Mouse (Mus musculus): Measurements from ENCODE around the gene Mcpt8. TPM values are rescaled to one million over a fixed set of nuclear protein-coding genes. Genes with fewer than 3 reads are reported as not detected.
"Not testable (repeated sequence)": the region's sequence is repeated elsewhere in the genome, so short reads cannot be mapped to it uniquely, and the experiment has no call there.

Mcpt8 gene
- polyA plus RNA-seq (2015; fragmentation: Nextera tagmentation; extraction: Ambion mirVana) = not detected in 2 replicates

GRCm38 (mm10) chr14:56085167-56085566 is at the start of gene Mcpt8:
Mcpt8 (minus strand) TSS chr14:56085273.
- no peak within 1 kb of the TSS for H3K27ac ChIP-seq
- ATAC-seq (replicated peaks) = no peak
- no peaks in the 10 kb centered on the region for H3K4me1 ChIP-seq
- 94% methylated on average over 2 of the region's 2 CpGs for WGBS
- no peak within 1 kb of the TSS for H3K9ac ChIP-seq
- H3K36me3 ChIP-seq (replicated peaks) = no peaks in the 10 kb centered on the region
- H3K4me2 ChIP-seq = no peak within 1 kb of the TSS
- H3K27me3 ChIP-seq (replicated peaks) = no peaks in the 10 kb centered on the region
- H3K4me3 ChIP-seq = no peak within 1 kb of the TSS
- H3K9me3 ChIP-seq = no peaks in the 10 kb centered on the region

GRCm38 (mm10) chr14:56133675-56134074 is 48.6 kb upstream of the Mcpt8 start:
- not testable (repeated sequence) for H3K27me3 ChIP-seq (replicated peaks); H3K9me3 ChIP-seq; H3K4me1 ChIP-seq; H3K36me3 ChIP-seq (replicated peaks); H3K9ac ChIP-seq; ATAC-seq (replicated peaks); H3K27ac ChIP-seq; H3K4me2 ChIP-seq; H3K4me3 ChIP-seq
- WGBS = 74% methylated on average over 1 of the region's 1 CpGs

GRCm38 (mm10) chr14:56132508-56132907 is 47.4 kb upstream of the Mcpt8 start, which contains the start of gene Gzmd:
Gzmd (minus strand) TSS chr14:56132608.
- H3K4me3 ChIP-seq; H3K27me3 ChIP-seq (replicated peaks); H3K9me3 ChIP-seq; H3K9ac ChIP-seq; H3K4me1 ChIP-seq; H3K27ac ChIP-seq; H3K36me3 ChIP-seq (replicated peaks); ATAC-seq (replicated peaks); H3K4me2 ChIP-seq: not testable (repeated sequence)
- WGBS = 66% methylated on average over 2 of the region's 2 CpGs

GRCm38 (mm10) chr14:56128341-56128740 is 43.3 kb upstream of the Mcpt8 start:
- Histone ChIP-seq H3K9ac (no peak overlapping the region), H3K4me2 (no peak overlapping the region), H3K4me3 (no peak overlapping the region), H3K36me3 (replicated peaks) (no peaks in the 10 kb centered on the region), H3K27me3 (replicated peaks) (no peaks in the 10 kb centered on the region), H3K4me1 (no peaks in the 10 kb centered on the region), H3K27ac (no peak overlapping the region), H3K9me3 (no peaks in the 10 kb centered on the region)
- no peak for ATAC-seq (replicated peaks)
- WGBS = 48% methylated on average over 3 of the region's 3 CpGs

GRCm38 (mm10) chr14:56123516-56123915 is 38.4 kb upstream of the Mcpt8 start:
- ATAC-seq (replicated peaks) = no peak
- Histone ChIP-seq H3K4me2 (no peak overlapping the region), H3K4me1 (no peaks in the 10 kb centered on the region), H3K4me3 (no peak overlapping the region), H3K27me3 (replicated peaks) (no peaks in the 10 kb centered on the region), H3K27ac (no peak overlapping the region), H3K9ac (no peak overlapping the region), H3K36me3 (replicated peaks) (no peaks in the 10 kb centered on the region), H3K9me3 (no peaks in the 10 kb centered on the region)
- WGBS = 86% methylated on average over 3 of the region's 3 CpGs

GRCm38 (mm10) chr14:56120525-56120924 is 35.5 kb upstream of the Mcpt8 start, which contains the start of gene Gzme:
Gzme (minus strand) TSS chr14:56120625.
- no peak for ATAC-seq (replicated peaks)
- H3K4me1 ChIP-seq = no peaks in the 10 kb centered on the region

GRCm38 (mm10) chr14:56115531-56116310 is 30.6 kb upstream of the Mcpt8 start:
- H3K27me3 ChIP-seq (replicated peaks) = not testable (repeated sequence)

More at GRCm38 (mm10) chr14:56120525-56120924, 35.5 kb upstream of the Mcpt8 start, which contains the start of gene Gzme:
- Histone ChIP-seq H3K9me3 (no peaks in the 10 kb centered on the region), H3K9ac (no peak within 1 kb of the TSS), H3K4me2 (no peak within 1 kb of the TSS), H3K27ac (no peak within 1 kb of the TSS), H3K4me3 (no peak within 1 kb of the TSS), H3K27me3 (replicated peaks) (no peaks in the 10 kb centered on the region), H3K36me3 (replicated peaks) (no peaks in the 10 kb centered on the region)

GRCm38 (mm10) chr14:56105447-56106180 is 20.5 kb upstream of the Mcpt8 start:
- no peak overlapping the region for H3K4me2 ChIP-seq
- WGBS = 79% methylated on average over 13 of the region's 13 CpGs

More at GRCm38 (mm10) chr14:56115531-56116310, 30.6 kb upstream of the Mcpt8 start:
- not testable (repeated sequence) for H3K4me2 ChIP-seq; H3K9me3 ChIP-seq; H3K4me3 ChIP-seq; H3K9ac ChIP-seq; H3K27ac ChIP-seq; H3K4me1 ChIP-seq; ATAC-seq (replicated peaks); H3K36me3 ChIP-seq (replicated peaks)
- WGBS = 92% methylated on average over 33 of the region's 33 CpGs

GRCm38 (mm10) chr14:56105016-56105415 is 19.9 kb upstream of the Mcpt8 start:
- H3K4me1 ChIP-seq = no peaks in the 10 kb centered on the region
- WGBS = 89% methylated on average over 5 of the region's 5 CpGs
- no peak overlapping the region for H3K27ac ChIP-seq
- ATAC-seq (replicated peaks) = no peak
- H3K9me3 ChIP-seq = no peaks in the 10 kb centered on the region
- no peak overlapping the region for H3K4me3 ChIP-seq
- H3K36me3 ChIP-seq (replicated peaks) = no peaks in the 10 kb centered on the region
- H3K4me2 ChIP-seq = no peak overlapping the region
- H3K27me3 ChIP-seq (replicated peaks) = no peaks in the 10 kb centered on the region
- H3K9ac ChIP-seq = no peak overlapping the region

More at GRCm38 (mm10) chr14:56105447-56106180, 20.5 kb upstream of the Mcpt8 start:
- Histone ChIP-seq H3K27ac (no peak overlapping the region), H3K4me1 (no peaks in the 10 kb centered on the region), H3K4me3 (no peak overlapping the region), H3K9me3 (no peaks in the 10 kb centered on the region), H3K9ac (no peak overlapping the region), H3K36me3 (replicated peaks) (no peaks in the 10 kb centered on the region), H3K27me3 (replicated peaks) (no peaks in the 10 kb centered on the region)
- no peak for ATAC-seq (replicated peaks)

GRCm38 (mm10) chr14:56103452-56103851 is 18.4 kb upstream of the Mcpt8 start:
- ATAC-seq (replicated peaks) = no peak
- Histone ChIP-seq H3K4me1 (no peaks in the 10 kb centered on the region), H3K9ac (no peak overlapping the region), H3K4me2 (no peak overlapping the region), H3K27me3 (replicated peaks) (no peaks in the 10 kb centered on the region), H3K4me3 (no peak overlapping the region), H3K36me3 (replicated peaks) (no peaks in the 10 kb centered on the region), H3K9me3 (no peaks in the 10 kb centered on the region), H3K27ac (no peak overlapping the region)
- 63% methylated on average over 3 of the region's 3 CpGs for whole genome bisulfite sequencing

GRCm38 (mm10) chr14:56102386-56102785 is 17.3 kb upstream of the Mcpt8 start, which contains the start of gene Ctsg:
Ctsg (minus strand) TSS chr14:56102574.
- 81% methylated on average over 10 of the region's 10 CpGs for WGBS
- Histone ChIP-seq H3K27ac (no peak within 1 kb of the TSS), H3K4me1 (no peaks in the 10 kb centered on the region), H3K9ac (no peak within 1 kb of the TSS), H3K4me2 (no peak within 1 kb of the TSS), H3K36me3 (replicated peaks) (no peaks in the 10 kb centered on the region), H3K9me3 (no peaks in the 10 kb centered on the region), H3K4me3 (no peak within 1 kb of the TSS), H3K27me3 (replicated peaks) (no peaks in the 10 kb centered on the region)
- ATAC-seq (replicated peaks) = no peak

GRCm38 (mm10) chr14:56098940-56099339 is 13.9 kb upstream of the Mcpt8 start:
- no peak for ATAC-seq (replicated peaks)
- H3K4me3 ChIP-seq = no peak overlapping the region
- no peaks in the 10 kb centered on the region for H3K27me3 ChIP-seq (replicated peaks)
- no peak overlapping the region for H3K9ac ChIP-seq
- H3K4me1 ChIP-seq = no peaks in the 10 kb centered on the region
- 80% methylated on average over 4 of the region's 4 CpGs for WGBS
- H3K9me3 ChIP-seq = no peaks in the 10 kb centered on the region
- H3K4me2 ChIP-seq = no peak overlapping the region
- no peak overlapping the region for H3K27ac ChIP-seq
- no peaks in the 10 kb centered on the region for H3K36me3 ChIP-seq (replicated peaks)
